Mouse (Mus musculus) heart, embryonic 11.5 days (tissue): Measurements from ENCODE around the gene Ciita. TPM values are rescaled to one million over a fixed set of nuclear protein-coding genes. Genes with fewer than 3 reads are reported as not detected.

Experiments
- ATAC-seq: fragments of 200-750 bp; cut with Nextera tagmentation; replicated peaks from 2 replicates; pipeline ENCODE4 v1.8.0; 2017; ENCODE audit warnings: moderate library complexity; ENCODE audit not compliant: insufficient number of reproducible peaks, low FRiP score, low TSS enrichment
- H3K27ac ChIP-seq: fragments of 300-500 bp; sonication (generic); 2 replicates; pipeline ENCODE4 v1.5.1; 2014; ENCODE audit warnings: mild to moderate bottlenecking, low read depth, low read length
- H3K27me3 ChIP-seq: fragments of 300-500 bp; sonication (generic); 2 replicates; pipeline ENCODE4 v1.6.1; 2014; ENCODE audit warnings: mild to moderate bottlenecking, low read length, mixed read lengths; ENCODE audit not compliant: control insufficient read depth, insufficient read depth
- H3K36me3 ChIP-seq: fragments of 300-500 bp; sonication (generic); 2 replicates; pipeline ENCODE4 v1.6.1; 2014; ENCODE audit warnings: mild to moderate bottlenecking, low read length, moderate library complexity, mixed read lengths; ENCODE audit not compliant: control insufficient read depth, insufficient read depth
- H3K4me1 ChIP-seq: fragments of 300-500 bp; sonication (generic); 2 replicates; pipeline ENCODE4 v1.6.1; 2014; ENCODE audit warnings: low read length; ENCODE audit not compliant: control insufficient read depth, insufficient read depth
- H3K4me2 ChIP-seq: fragments of 300-500 bp; sonication (generic); 2 replicates; pipeline ENCODE4 v1.6.1; 2014; ENCODE audit warnings: mild to moderate bottlenecking, moderate library complexity
- H3K4me3 ChIP-seq: fragments of 300-500 bp; sonication (generic); 2 replicates; pipeline ENCODE4 v1.5.1; 2014; ENCODE audit warnings: low read depth, low read length
- H3K9ac ChIP-seq: fragments of 300-500 bp; sonication (generic); 2 replicates; pipeline ENCODE4 v1.6.1; 2014; ENCODE audit warnings: mild to moderate bottlenecking, low read depth, low read length, moderate library complexity
- H3K9me3 ChIP-seq: fragments of 300-500 bp; sonication (generic); replicated peaks from 2 replicates; pipeline ENCODE4 v1.6.1; 2016; ENCODE audit warnings: low read length; ENCODE audit not compliant: control insufficient read depth
- WGBS: fragments of 180-500 bp; shearing (Covaris S2); extraction: QIAGEN DNeasy Blood & Tissue Kit; methylation state at CpG from one replicate; pipeline ENCODE4 v1.1.7; 2014; ENCODE audit not compliant: insufficient replicate concordance; 5-methylcytosine and 5-hydroxymethylcytosine counted together
- polyA plus RNA-seq: library from polyadenylated mRNA; unstranded; fragments of >200 nt; fragmentation: Nextera tagmentation; extraction: Ambion mirVana; gene quantifications from 2 replicates; pipeline ENCODE4 v1.2.1, GENCODE M21; 2014

The Ciita gene
- polyA plus RNA-seq, 1 experiment from 2014 or later = 0.19 TPM

GRCm38 (mm10) chr16:10527046-10527644, 47.3 kb downstream of the Ciita start:
- Histone ChIP-seq H3K27me3 (no peaks in the 10 kb centered on the region), H3K4me3 (no peak overlapping the region), H3K4me1 (peaks cover 10% of the 10 kb centered on the region), H3K27ac (no peak overlapping the region), H3K4me2 (no peak overlapping the region), H3K9ac (no peak overlapping the region), H3K9me3 (no peaks in the 10 kb centered on the region), H3K36me3 (0 out of 2 replicates have a peak, but pooled peaks cover 4% of the 10 kb centered on the region)
- WGBS = 81% methylated on average over 6 of the region's 6 CpGs
- no peak for ATAC-seq

- no peak overlapping the region for H3K9ac ChIP-seq
- no peaks in the 10 kb centered on the region for H3K27me3 ChIP-seq
- 0 out of 2 replicates have a peak, but pooled peaks cover 4% of the 10 kb centered on the region for H3K36me3 ChIP-seq
- ATAC-seq = no peak
- WGBS = 77% methylated on average over 3 of the region's 3 CpGs
- H3K27ac ChIP-seq = no peak overlapping the region
- peaks cover 10% of the 10 kb centered on the region for H3K4me1 ChIP-seq
- no peak overlapping the region for H3K4me3 ChIP-seq
- H3K4me2 ChIP-seq = no peak overlapping the region
- no peaks in the 10 kb centered on the region for H3K9me3 ChIP-seq
Measured at GRCm38 (mm10) chr16:10528382-10528781, 48.5 kb downstream of the Ciita start.

DNA sequence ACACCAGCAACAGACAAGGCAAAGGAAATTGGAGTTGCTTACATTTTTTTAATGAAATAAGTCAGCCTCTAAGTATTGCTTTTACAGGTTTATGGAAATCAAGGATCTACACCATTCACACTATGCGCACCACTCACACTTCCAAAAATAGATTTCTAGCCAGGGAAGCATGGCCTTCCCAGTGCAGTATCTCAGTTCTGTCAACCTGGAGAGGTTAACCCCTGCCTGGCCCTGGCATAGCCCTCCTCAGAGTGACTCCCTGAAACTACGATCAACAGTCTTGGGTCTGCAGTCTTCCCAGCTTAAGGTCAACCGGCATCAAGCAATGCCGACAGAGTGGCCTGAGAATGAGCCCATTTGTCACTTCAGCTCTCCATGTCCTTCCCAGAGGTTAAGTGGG, 50.3 kb downstream of the Ciita start:
- Histone ChIP-seq H3K27me3 (no peaks in the 10 kb centered on the region), H3K9me3 (no peaks in the 10 kb centered on the region), H3K4me2 (no peak overlapping the region), H3K4me1 (peaks cover 12% of the 10 kb centered on the region), H3K36me3 (0 out of 2 replicates have a peak, but pooled peaks cover 4% of the 10 kb centered on the region), H3K27ac (peak overlapping the region; percentile 65; the same call in 1 of the 2 replicates), H3K4me3 (no peak overlapping the region), H3K9ac (no peak overlapping the region)
- ATAC-seq = no peak
- WGBS = 57% methylated on average over 4 of the region's 4 CpGs

- no peak for ATAC-seq
- no peaks in the 10 kb centered on the region for H3K9me3 ChIP-seq
- H3K27ac ChIP-seq = no peak overlapping the region
- H3K9ac ChIP-seq = no peak overlapping the region
- no peak overlapping the region for H3K4me3 ChIP-seq
- no peaks in the 10 kb centered on the region for H3K27me3 ChIP-seq
- H3K4me2 ChIP-seq = no peak overlapping the region
- peaks cover 15% of the 10 kb centered on the region for H3K4me1 ChIP-seq
- 0 out of 2 replicates have a peak, but pooled peaks cover 4% of the 10 kb centered on the region for H3K36me3 ChIP-seq
- WGBS = 81% methylated on average over 4 of the region's 4 CpGs
Measured at GRCm38 (mm10) chr16:10533781-10534180, 53.9 kb downstream of the Ciita start.

DNA sequence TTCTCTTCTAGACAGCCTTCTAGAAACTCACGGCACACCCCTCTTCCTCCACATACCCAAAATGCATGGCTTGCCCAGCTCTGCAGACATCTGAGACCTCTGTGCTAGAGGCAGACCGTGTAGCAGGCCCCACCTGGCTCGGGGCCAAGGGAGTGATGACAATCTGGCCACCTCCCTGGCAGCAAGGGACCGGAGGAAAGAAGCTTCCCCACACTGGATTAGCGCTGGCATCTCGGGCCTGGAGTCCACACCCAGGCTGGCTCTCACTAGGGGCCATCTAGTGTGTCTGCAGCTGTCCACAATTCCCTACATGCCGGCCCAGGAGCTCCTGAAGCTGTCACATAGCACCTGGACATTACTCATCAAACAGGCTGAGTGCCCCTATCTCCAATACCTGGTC, 54.7 kb downstream of the Ciita start:
- no peak overlapping the region for H3K4me2 ChIP-seq
- H3K9me3 ChIP-seq = no peaks in the 10 kb centered on the region
- no peak overlapping the region for H3K27ac ChIP-seq
- H3K4me1 ChIP-seq = peaks cover 15% of the 10 kb centered on the region
- 0 out of 2 replicates have a peak, but pooled peaks cover 4% of the 10 kb centered on the region for H3K36me3 ChIP-seq
- H3K9ac ChIP-seq = no peak overlapping the region
- no peak overlapping the region for H3K4me3 ChIP-seq
- no peaks in the 10 kb centered on the region for H3K27me3 ChIP-seq
- WGBS = 72% methylated on average over 7 of the region's 7 CpGs
- no peak for ATAC-seq

DNA sequence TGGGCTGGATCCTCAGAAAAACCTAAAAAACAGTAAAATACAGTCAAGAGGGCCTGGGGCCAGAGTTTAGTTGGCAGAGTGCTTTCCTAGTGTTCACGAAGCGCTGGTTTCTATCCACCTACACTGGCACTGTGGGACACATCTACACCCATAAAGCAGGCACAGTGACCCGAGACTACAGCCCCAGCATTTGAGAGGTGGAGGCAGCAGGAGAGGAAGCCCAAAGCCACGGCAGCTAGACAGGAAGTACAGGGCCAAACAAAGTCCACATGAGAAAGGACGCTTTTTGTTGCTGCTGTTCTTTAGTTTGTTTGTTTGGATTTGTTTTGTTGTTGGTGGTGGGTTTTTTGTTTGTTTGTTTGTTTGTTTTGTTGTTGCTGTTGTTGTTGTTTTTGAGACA, 56.5 kb downstream of the Ciita start:
- H3K27me3 ChIP-seq = no peaks in the 10 kb centered on the region
- H3K4me2 ChIP-seq = no peak overlapping the region
- peaks cover 21% of the 10 kb centered on the region for H3K4me1 ChIP-seq
- no peaks in the 10 kb centered on the region for H3K9me3 ChIP-seq
- no peak overlapping the region for H3K9ac ChIP-seq
- no peak overlapping the region for H3K4me3 ChIP-seq
- no peak for ATAC-seq
- WGBS = 67% methylated on average over 5 of the region's 5 CpGs
- no peaks in the 10 kb centered on the region for H3K36me3 ChIP-seq
- no peak overlapping the region for H3K27ac ChIP-seq

GRCm38 (mm10) chr16:10536961-10537360, 57.1 kb downstream of the Ciita start:
- Histone ChIP-seq H3K9ac (0 out of 2 replicates have a peak overlapping the region, but pooled peaks have one; percentile 16), H3K36me3 (no peaks in the 10 kb centered on the region), H3K9me3 (no peaks in the 10 kb centered on the region), H3K27me3 (no peaks in the 10 kb centered on the region), H3K27ac (no peak overlapping the region), H3K4me1 (peaks cover 28% of the 10 kb centered on the region), H3K4me3 (no peak overlapping the region), H3K4me2 (no peak overlapping the region)
- WGBS = 75% methylated on average over 3 of the region's 3 CpGs
- ATAC-seq = no peak

DNA sequence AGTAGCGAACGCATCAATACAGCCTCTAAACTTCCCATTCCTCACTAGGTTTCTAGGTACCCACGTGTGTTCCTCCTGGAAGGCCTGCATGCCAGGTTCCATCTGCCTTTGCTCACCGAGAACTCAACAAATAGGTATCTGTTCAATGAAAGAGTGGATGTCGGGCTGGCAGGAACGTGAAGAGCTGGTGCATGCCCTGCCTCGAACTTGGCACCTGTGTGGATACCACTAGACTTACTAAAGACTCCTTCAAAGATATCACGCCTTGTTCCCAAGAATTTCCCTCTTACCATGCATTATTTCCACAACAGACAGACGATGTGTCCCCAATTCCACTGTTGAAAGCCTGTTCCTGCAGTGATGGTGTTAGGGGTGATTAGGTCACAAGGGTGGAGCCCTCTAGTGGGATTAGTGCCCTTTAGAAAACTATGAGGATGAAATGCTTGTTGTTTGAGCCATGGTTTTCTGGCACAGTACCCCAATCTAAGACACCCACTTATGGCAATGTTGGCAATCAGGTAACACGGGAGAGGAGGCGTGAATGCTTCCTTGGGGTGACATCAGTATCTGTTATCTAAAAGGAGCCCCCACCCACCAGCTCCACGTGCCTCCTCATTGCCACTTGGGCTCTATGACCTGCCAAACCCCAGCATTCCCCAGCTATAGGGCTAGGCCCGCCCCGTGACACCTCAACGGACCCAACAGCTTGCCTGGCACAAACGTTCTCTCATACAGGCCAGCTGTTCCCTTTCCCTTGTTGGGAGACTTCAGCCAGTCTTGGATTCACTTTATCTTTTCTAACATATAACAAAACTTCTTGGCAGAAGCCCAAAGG, 61.1 kb downstream of the Ciita start:
- H3K9me3 ChIP-seq = no peaks in the 10 kb centered on the region
- peaks cover 28% of the 10 kb centered on the region for H3K4me1 ChIP-seq
- H3K4me3 ChIP-seq = peak overlapping the region; percentile 85
- H3K27me3 ChIP-seq = no peaks in the 10 kb centered on the region
- ATAC-seq = no peak
- peak overlapping the region; percentile 86 for H3K9ac ChIP-seq
- 71% methylated on average over 16 of the region's 16 CpGs for WGBS
- peak overlapping the region; percentile 88 for H3K4me2 ChIP-seq
- H3K36me3 ChIP-seq = no peaks in the 10 kb centered on the region
- no peak overlapping the region for H3K27ac ChIP-seq
